Mouse (Mus musculus) hindbrain, embryonic 15.5 days (tissue): ENCODE data around the gene Mthfd1l. TPM values are rescaled to one million over a fixed set of nuclear protein-coding genes. Genes with fewer than 3 reads are reported as not detected.
"Not testable (repeated sequence)": the region's sequence is repeated elsewhere in the genome, so short reads cannot be mapped to it uniquely, and the experiment has no call there.

Source experiments
- ATAC-seq: fragments of 200-750 bp; cut with Nextera tagmentation; 2 replicates; pipeline ENCODE4 v1.8.0; 2017; ENCODE audit warnings: low read depth, moderate number of reproducible peaks, moderate TSS enrichment; ENCODE audit not compliant: low FRiP score
- H3K27ac ChIP-seq: fragments of 300-500 bp; sonication (generic); replicated peaks from 2 replicates; pipeline ENCODE4 v1.5.1; 2015; ENCODE audit warnings: mild to moderate bottlenecking, inconsistent platforms
- H3K27me3 ChIP-seq: fragments of 300-500 bp; sonication (generic); 2 replicates; pipeline ENCODE4 v1.6.1; 2015; ENCODE audit warnings: control low read depth, inconsistent platforms
- H3K36me3 ChIP-seq: fragments of 300-500 bp; sonication (generic); 2 replicates; pipeline ENCODE4 v1.6.1; 2015; ENCODE audit warnings: control low read depth, inconsistent platforms
- H3K4me1 ChIP-seq: fragments of 300-500 bp; sonication (generic); replicated peaks from 2 replicates; pipeline ENCODE4 v1.6.1; 2015; ENCODE audit warnings: control low read depth, inconsistent platforms
- H3K4me2 ChIP-seq: fragments of 300-500 bp; sonication (generic); 2 replicates; pipeline ENCODE4 v1.6.1; 2015; ENCODE audit warnings: moderate library complexity, mild to moderate bottlenecking, inconsistent platforms
- H3K4me3 ChIP-seq: fragments of 300-500 bp; sonication (generic); 2 replicates; pipeline ENCODE4 v1.5.1; 2015; ENCODE audit warnings: mild to moderate bottlenecking, inconsistent platforms
- H3K9ac ChIP-seq: fragments of 300-500 bp; sonication (generic); 2 replicates; pipeline ENCODE4 v1.6.1; 2015; ENCODE audit warnings: inconsistent platforms
- H3K9me3 ChIP-seq: fragments of 300-500 bp; sonication (generic); 2 replicates; pipeline ENCODE4 v1.6.1; 2016; ENCODE audit warnings: control low read depth, inconsistent platforms
- WGBS: fragments of 180-500 bp; shearing (Covaris S2); methylation state at CpG from one replicate; pipeline ENCODE4 v1.1.7; 2015; 5-methylcytosine and 5-hydroxymethylcytosine counted together
- polyA plus RNA-seq: library from polyadenylated mRNA; unstranded; fragments of >200 nt; fragmentation: Nextera tagmentation; extraction: Ambion mirVana; gene quantifications from 2 replicates; pipeline ENCODE4 v1.2.1, GENCODE M21; 2015

Mthfd1l gene
- polyA plus RNA-seq, 1 experiment from 2014 or later: 6.1 TPM

DNA sequence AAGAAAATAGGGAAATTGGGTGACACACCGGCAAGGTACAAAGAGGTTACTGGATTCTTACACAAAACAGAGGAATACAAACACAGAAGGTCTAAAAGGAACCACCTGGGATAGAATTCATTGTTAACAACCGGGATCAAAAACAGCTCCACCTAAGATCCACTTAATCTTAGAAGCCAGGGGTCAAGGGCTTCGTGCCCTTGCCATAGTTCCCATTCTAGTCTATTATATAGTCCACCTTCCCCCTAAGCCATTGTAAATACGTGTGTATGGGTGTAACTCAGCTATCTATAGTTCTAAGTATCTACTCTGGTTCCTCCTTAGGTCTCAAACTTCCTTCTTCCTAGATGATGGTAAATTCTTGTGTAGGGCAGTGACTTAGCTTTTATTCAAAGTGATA, 99.6 kb downstream of the Mthfd1l start:
- not testable (repeated sequence) for H3K9ac ChIP-seq, H3K4me3 ChIP-seq, ATAC-seq, H3K9me3 ChIP-seq, H3K4me2 ChIP-seq, H3K36me3 ChIP-seq, H3K27me3 ChIP-seq, H3K27ac ChIP-seq, H3K4me1 ChIP-seq
- 86% methylated on average over 4 of the region's 4 CpGs for WGBS

DNA sequence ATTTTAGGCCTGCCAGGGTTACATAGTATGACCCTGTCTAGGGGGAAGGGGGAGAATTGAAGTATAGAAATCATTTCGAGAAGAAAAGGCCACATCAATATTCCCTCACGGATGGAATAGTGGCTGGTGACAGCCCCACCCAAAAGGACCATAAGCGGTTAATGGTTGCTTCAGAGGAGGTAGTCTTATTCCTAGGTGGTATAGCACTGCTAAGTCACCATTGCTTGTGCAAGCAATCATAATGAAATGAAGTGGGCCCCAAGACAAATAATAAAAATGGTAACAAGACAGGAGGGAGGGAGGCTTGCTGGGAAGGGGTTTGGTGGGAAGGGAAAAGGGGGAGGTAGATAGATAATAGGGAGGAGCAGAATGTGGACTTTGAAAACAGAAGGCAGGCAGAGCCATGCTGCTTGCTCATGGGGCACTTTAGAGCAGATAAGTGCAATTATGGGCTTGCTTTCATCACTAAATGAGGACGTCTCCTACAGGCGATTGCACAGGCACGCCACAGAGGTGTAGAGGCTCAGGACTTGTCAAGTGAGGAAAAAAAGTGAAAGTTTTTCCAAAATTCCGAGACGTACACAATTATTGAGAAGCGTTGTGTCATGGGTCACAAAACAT, 105.4 kb downstream of the Mthfd1l start:
- no peak overlapping the region for H3K4me3 ChIP-seq
- WGBS: 87% methylated on average over 9 of the region's 9 CpGs

DNA sequence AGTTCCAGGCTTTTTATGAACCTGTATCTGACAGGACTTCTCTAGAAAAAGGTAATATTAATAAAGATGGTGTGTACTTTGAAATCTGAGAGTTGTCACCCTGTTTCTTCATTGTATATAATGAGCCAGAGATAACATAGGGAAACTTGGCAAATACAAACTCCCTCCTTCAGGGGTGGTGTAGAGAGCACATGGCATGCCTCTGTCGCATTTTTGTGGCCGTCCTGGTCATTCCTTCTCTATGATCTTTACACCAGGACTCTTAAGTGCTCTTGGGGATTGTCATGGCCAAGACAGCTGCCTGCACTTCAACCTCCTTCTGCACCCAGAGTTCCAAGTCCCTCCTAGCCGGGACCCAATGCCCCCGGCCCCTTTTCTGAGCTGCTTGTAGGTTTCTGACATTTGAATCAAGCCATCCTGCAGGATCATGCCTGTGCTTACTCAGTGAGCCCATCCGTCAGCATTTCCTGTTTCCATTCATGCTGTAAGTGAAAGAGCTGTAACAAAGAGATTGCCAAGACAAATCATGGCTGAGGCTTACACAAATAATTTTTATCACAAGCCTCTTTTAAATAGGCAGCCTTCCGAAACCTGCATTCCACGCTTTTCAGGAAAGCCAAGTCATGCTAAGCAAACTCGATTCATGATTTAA, 106.2 kb downstream of the Mthfd1l start:
- Histone ChIP-seq H3K4me1 (no peaks in the 10 kb centered on the region), H3K36me3 (no peaks in the 10 kb centered on the region), H3K4me3 (no peak overlapping the region), H3K9me3 (no peaks in the 10 kb centered on the region), H3K4me2 (no peak overlapping the region), H3K9ac (no peak overlapping the region), H3K27me3 (no peaks in the 10 kb centered on the region), H3K27ac (peak overlapping the region; percentile 30; the same call in 1 of the 2 replicates)
- ATAC-seq: no peak
- WGBS: 73% methylated on average over 8 of the region's 8 CpGs

More for the DNA sequence above, 105.4 kb downstream of the Mthfd1l start:
- Histone ChIP-seq H3K36me3 (no peaks in the 10 kb centered on the region), H3K27ac (no peak overlapping the region), H3K4me1 (no peaks in the 10 kb centered on the region), H3K9ac (no peak overlapping the region), H3K27me3 (no peaks in the 10 kb centered on the region), H3K4me2 (no peak overlapping the region), H3K9me3 (no peaks in the 10 kb centered on the region)
- ATAC-seq: no peak

DNA sequence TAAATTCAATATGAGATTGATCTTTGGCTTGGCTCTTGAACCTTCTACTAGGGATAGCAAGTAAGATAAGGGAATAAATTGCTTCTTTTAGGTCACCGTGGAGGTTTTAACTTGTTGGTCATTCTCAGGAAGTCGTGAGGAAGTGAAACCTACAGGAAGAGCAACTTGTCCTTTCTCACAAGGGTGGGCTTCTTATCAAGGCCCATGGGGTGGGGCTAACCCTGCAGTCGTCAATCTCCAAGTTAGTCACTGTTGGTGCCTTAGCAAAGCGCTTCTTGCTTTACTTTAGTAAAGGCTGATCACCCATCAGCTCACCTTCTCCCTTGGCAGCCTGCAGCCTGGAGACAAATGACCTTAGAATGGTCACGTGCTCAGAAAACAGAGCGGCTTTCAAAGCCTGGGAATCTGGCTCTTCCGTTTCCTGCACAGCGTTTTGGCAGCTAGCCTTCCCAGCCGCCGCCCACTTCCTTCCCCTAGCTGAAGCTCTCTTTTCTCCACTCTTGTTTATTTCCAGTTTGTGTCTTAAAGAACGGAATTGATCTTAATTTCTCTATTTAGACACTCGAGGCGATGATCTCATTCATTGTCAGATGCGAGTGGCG, 106.8 kb downstream of the Mthfd1l start:
- Histone ChIP-seq H3K4me2 (no peak overlapping the region), H3K4me3 (no peak overlapping the region), H3K4me1 (no peaks in the 10 kb centered on the region), H3K36me3 (no peaks in the 10 kb centered on the region), H3K27ac (peak overlapping the region; percentile 30), H3K9me3 (no peaks in the 10 kb centered on the region), H3K9ac (no peak overlapping the region), H3K27me3 (no peaks in the 10 kb centered on the region)
- 0 out of 2 replicates have a peak, but pooled peaks have one; percentile 4 for ATAC-seq
- 70% methylated on average over 15 of the region's 15 CpGs for WGBS

DNA sequence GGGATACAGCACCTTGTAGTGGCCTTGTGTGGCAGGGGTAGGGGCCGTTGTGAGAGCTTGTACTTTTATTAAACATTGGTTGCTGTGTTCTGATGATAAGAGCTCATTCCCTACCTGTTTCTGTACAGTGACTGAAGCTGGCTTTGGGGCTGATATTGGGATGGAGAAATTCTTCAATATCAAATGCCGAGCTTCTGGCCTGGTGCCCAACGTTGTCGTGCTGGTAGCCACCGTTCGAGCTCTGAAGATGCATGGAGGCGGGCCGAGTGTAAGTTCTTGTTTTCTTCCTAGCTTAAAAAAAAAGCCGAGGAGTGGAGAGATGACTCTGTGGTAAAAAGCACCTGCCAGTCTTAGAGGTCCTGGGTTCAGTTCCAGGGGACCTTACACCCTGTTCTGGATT, 110.7 kb downstream of the Mthfd1l start:
- no peak overlapping the region for H3K4me3 ChIP-seq
- no peaks in the 10 kb centered on the region for H3K4me1 ChIP-seq
- H3K4me2 ChIP-seq: no peak overlapping the region
- H3K9ac ChIP-seq: no peak overlapping the region
- H3K27ac ChIP-seq: no peak overlapping the region
- no peaks in the 10 kb centered on the region for H3K36me3 ChIP-seq
- H3K9me3 ChIP-seq: no peaks in the 10 kb centered on the region
- H3K27me3 ChIP-seq: no peaks in the 10 kb centered on the region
- no peak for ATAC-seq
- WGBS: 88% methylated on average over 9 of the region's 9 CpGs

DNA sequence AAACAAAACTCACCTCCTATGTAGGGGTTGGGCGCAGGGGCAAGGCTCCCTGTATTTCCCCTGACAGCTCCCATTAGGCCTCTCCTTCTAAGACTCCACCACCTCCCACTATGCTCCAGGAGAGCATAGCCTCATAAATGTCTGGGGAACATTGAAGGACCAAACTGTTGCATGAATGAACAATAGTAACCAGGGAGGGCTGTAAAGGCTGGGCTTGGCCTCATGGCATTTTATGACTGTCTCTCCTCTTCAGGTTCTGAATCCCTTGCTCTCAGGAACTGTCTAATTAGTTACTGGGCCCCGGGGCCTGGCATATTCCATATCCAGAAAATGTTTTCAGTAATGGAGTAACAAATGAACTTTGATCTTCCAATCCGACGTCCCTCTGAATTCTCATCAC, 112.0 kb downstream of the Mthfd1l start:
- Histone ChIP-seq H3K4me3 (no peak overlapping the region), H3K27me3 (no peaks in the 10 kb centered on the region), H3K4me1 (no peaks in the 10 kb centered on the region), H3K4me2 (no peak overlapping the region), H3K27ac (no peak overlapping the region), H3K9ac (no peak overlapping the region), H3K36me3 (no peaks in the 10 kb centered on the region), H3K9me3 (no peaks in the 10 kb centered on the region)
- no peak for ATAC-seq
- WGBS: 75% methylated on average over 4 of the region's 4 CpGs

DNA sequence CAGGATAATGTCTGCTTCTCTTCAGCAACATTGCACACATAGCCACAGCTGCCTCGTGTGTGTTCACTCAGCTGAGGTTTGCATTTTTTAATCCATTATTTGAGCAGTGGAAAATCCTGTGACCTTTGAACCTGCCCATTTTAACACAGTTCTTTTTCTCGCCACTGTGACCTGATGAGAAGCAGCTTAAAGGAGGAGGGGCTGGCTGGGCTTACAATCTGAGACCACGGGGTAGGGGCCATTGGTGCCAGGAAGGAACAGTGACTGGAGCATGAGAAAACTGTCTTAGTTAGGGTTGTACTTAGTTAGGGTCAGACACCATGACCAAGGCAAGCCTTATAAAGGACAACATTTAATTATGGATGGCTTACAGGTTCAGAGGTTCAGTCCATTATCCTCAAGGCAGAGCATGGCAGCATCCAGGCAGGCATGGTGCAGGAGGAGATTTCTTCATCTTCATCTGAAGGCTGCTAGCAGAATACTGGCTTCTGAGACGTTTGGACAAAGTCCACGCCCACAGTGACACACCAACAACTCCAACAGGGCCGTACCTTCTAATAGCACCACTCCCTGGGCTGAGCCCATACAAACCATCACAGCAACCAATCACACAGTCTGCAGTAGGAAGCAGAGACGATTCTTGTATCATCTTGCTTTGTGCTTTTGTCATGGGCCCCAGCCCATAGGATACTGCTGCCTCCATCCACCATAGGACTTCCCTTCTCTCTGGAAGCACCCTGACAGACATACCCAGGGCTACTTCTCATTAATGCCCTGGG, 112.6 kb downstream of the Mthfd1l start:
- Histone ChIP-seq H3K9me3 (no peaks in the 10 kb centered on the region), H3K9ac (no peak overlapping the region), H3K36me3 (no peaks in the 10 kb centered on the region), H3K4me3 (no peak overlapping the region), H3K4me2 (no peak overlapping the region), H3K27ac (no peak overlapping the region), H3K4me1 (no peaks in the 10 kb centered on the region), H3K27me3 (no peaks in the 10 kb centered on the region)
- 56% methylated on average over 7 of the region's 7 CpGs for WGBS
- no peak for ATAC-seq

DNA sequence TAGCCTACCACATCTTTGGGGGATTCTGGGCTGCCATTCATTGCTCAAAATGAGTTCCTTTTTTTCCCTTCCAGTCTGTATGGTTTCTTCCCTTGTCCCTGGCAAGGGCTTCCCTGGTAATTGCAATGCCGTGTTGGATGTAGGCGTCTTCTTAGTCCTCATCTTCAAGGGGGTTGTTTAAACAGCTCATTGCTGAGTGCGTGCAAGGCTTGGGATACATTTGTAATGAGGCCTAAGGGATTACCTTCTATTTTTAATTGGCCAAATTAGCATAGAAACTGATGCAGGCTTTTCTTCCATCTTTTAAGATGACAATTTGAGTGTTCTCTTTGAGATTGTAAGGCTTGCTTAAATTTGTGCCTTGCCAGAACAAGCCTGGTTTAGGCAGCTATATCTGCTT, 114.6 kb downstream of the Mthfd1l start:
- Histone ChIP-seq H3K36me3 (no peaks in the 10 kb centered on the region), H3K4me2 (no peak overlapping the region), H3K9me3 (no peaks in the 10 kb centered on the region), H3K27me3 (no peaks in the 10 kb centered on the region), H3K4me3 (no peak overlapping the region), H3K4me1 (no peaks in the 10 kb centered on the region), H3K9ac (no peak overlapping the region), H3K27ac (no peak overlapping the region)
- 65% methylated on average over 3 of the region's 3 CpGs for WGBS
- no peak for ATAC-seq

DNA sequence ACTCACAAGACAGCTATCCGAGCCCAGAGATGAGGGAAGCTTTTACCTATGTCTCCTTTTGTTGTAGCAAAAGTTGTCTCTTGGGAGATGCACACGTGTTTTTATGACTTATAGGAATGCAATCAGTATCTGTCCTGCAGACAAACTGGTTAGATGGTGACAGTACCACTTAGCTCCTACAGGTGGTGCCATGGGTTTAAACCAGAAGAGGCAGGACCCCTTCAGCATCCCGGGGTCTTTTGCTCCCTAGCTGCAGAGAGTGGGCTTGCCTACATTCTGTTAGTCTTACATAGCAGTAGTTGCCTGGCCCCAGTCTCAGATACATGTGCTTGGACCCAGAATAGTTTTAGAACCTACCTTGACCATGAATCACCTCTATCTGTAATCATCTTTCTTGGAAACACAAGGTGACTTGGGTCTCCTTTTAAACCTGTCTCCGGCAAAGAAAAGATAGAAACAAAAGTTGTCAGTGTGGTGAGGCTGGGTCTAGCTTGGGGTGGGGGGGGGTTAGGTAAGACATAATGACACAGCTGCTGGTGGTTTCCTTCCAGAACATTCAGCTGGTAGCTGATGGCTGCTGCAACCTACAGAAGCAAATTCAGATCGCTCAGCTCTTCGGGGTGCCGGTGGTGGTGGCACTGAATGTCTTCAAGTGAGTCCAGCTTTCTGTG, 116.0 kb downstream of the Mthfd1l start:
- ATAC-seq: no peak
- no peak overlapping the region for H3K4me3 ChIP-seq
- H3K9me3 ChIP-seq: no peaks in the 10 kb centered on the region
- no peaks in the 10 kb centered on the region for H3K36me3 ChIP-seq
- H3K27me3 ChIP-seq: no peaks in the 10 kb centered on the region
- H3K9ac ChIP-seq: no peak overlapping the region
- no peak overlapping the region for H3K27ac ChIP-seq
- 79% methylated on average over 7 of the region's 7 CpGs for WGBS
- no peaks in the 10 kb centered on the region for H3K4me1 ChIP-seq
- no peak overlapping the region for H3K4me2 ChIP-seq

DNA sequence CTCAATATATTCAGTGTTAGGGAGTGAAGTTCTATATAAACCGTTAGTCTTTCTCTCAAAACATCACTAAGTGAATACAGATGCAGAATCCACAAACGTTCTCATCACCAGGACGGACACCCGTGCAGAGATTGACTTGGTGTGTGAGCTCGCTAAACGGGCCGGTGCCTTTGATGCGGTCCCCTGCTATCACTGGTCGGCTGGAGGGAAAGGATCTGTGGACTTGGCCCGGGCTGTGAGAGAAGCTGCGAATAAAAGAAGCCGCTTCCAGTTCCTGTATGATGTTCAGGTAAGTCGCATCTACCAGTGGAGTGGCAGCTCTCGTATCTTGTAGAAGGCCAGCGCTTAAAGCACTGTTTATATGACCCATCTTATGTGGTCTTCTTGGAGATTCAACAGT, 117.0 kb downstream of the Mthfd1l start:
- ATAC-seq: no peak
- peaks cover 6% of the 10 kb centered on the region; the same call in 1 of the 2 replicates for H3K4me1 ChIP-seq
- 92% methylated on average over 15 of the region's 15 CpGs for WGBS

DNA sequence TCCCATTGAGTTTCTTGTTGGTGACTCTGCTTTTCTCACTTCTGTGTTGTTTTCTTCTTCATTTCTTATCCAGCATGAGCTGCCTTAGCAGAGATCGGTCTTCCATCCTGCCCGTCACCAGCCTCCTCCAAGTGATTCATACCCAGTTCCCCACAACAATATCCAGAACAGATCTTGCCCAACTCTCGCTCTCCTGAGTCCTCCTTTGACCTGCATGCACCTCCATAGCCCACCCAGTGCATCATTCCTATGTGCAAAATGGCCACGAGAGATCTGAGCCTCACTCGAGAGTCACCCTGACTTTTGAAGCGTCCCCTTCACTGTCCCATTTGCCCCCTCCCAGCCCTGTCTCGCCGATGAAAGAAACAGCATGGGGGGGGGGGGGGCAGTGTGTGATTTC, 120.1 kb downstream of the Mthfd1l start:
- H3K4me3 ChIP-seq: no peak overlapping the region
- no peak overlapping the region for H3K4me2 ChIP-seq
- H3K4me1 ChIP-seq: peaks cover 6% of the 10 kb centered on the region; the same call in 1 of the 2 replicates
- ATAC-seq: no peak
- no peaks in the 10 kb centered on the region for H3K9me3 ChIP-seq
- no peak overlapping the region for H3K27ac ChIP-seq
- H3K9ac ChIP-seq: no peak overlapping the region
- no peaks in the 10 kb centered on the region for H3K27me3 ChIP-seq
- H3K36me3 ChIP-seq: no peaks in the 10 kb centered on the region
- WGBS: 87% methylated on average over 8 of the region's 8 CpGs

More for the DNA sequence above, 117.0 kb downstream of the Mthfd1l start:
- no peaks in the 10 kb centered on the region for H3K36me3 ChIP-seq
- no peak overlapping the region for H3K27ac ChIP-seq
- H3K9ac ChIP-seq: no peak overlapping the region
- no peaks in the 10 kb centered on the region for H3K9me3 ChIP-seq
- H3K4me3 ChIP-seq: no peak overlapping the region
- H3K4me2 ChIP-seq: no peak overlapping the region
- H3K27me3 ChIP-seq: no peaks in the 10 kb centered on the region
